Mouse (Mus musculus) fibroblast of lung, adult 2 months (primary cell): Measurements from ENCODE around the gene Tfdp1.
"Not testable (repeated sequence)": the region's sequence is repeated elsewhere in the genome, so short reads cannot be mapped to it uniquely, and the experiment has no call there.

ENCODE experiments used
- DNase-seq: peaks from one replicate; pipeline ENCODE4 v3.0.0-alpha.2; 2011; ENCODE audit warnings: low read depth

Gene Tfdp1

DNA sequence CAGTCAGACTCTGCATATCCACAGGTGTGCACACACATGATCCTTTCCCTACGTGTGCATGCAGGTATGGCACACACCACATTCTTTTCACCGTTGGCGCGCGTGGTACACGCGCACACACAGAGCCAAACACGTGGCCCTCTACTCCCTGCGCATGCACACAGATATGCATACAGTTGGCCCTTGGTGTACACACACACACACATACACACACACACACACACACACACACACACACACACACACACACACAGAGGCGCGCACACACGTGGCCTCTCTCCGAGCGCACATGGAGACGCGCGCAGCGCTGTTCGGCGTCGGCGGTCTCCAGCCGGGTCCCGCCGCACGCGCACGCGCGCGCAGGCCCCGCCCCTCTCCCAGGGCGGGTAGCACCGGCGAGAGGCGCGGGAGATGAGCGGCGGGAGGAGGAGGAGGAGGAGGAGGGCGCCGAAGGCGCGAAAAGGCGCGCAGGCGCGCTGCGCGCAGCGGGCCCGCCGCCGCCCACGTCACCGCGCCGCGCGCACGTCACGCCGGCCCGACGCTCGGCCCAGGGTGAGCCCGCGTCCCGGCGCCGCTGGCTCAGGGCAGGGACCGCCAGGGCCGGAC, at the start of gene Tfdp1:
TSS of gene Tfdp1 (plus strand) at position 497 of the 606 bp plus-strand sequence.
- DNase-seq, result peak; percentile 40

GRCm38 (mm10) chr8:13292364-13292763, 46.2 kb upstream of the Tfdp1 start:
- DNase-seq, result peak; percentile 85

DNA sequence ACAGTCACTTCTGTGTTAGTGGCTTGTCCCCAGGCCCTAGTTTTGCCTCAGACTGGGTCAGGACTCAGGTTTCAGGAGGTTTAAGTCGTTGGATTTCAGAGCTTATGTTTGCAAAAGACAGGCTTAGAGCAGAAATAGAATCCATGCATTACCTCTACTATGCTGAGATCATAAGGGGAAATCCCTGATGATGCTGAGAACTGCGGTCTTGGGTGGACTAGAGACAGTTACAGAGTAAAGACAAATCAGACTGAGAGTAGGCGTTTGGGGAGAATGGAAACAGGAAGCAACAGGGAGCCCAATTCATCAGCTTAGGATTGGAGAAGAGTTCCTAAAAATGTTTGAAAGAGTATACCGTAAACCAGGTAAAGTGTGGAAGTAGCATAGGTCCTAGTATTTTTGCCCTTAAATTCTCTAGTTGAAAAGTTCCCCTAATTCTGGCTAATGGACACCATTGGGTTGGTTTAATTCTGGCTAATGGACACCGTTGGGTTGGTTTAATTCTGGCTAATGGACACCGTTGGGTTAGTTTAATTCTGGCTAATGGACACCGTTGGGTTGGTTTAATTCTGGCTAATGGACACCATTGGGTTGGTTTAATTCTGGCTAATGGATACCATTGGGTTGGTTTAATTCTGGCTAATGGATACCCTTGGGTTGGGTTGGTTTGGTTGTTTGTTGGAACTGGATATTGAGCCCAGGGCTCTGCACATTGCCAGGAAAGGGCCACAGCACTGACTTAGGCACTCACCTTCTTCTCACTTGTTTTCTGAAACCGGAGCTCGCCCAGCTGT, 44.7 kb upstream of the Tfdp1 start:
- no peak for DNase-seq

- no peak for DNase-seq
Measured at GRCm38 (mm10) chr8:13299571-13299970, 39.0 kb upstream of the Tfdp1 start.

GRCm38 (mm10) chr8:13301036-13301435, 37.5 kb upstream of the Tfdp1 start:
- DNase-seq, result no peak

DNA sequence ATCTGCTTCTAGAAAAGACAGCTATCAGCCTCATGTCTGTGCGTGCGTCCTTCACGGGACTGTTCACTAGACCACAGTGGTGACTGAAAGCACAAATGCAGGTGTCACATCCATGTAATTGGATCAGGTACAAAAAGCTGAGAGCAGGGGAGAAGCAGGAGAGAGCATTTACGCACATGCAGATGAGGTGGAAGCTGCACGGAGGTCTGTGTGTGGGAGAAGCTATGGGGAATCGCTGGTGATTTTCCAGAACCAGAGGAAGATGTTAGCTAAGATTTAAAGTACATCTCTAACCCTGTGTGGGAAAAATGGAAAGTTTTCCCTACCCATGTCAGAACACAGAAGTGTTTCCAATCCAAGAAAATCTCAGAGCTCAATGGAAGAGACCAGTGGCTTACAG, 33.1 kb upstream of the Tfdp1 start:
- no peak for DNase-seq

- no peak for DNase-seq
Measured at GRCm38 (mm10) chr8:13305884-13306283, 32.7 kb upstream of the Tfdp1 start.

DNA sequence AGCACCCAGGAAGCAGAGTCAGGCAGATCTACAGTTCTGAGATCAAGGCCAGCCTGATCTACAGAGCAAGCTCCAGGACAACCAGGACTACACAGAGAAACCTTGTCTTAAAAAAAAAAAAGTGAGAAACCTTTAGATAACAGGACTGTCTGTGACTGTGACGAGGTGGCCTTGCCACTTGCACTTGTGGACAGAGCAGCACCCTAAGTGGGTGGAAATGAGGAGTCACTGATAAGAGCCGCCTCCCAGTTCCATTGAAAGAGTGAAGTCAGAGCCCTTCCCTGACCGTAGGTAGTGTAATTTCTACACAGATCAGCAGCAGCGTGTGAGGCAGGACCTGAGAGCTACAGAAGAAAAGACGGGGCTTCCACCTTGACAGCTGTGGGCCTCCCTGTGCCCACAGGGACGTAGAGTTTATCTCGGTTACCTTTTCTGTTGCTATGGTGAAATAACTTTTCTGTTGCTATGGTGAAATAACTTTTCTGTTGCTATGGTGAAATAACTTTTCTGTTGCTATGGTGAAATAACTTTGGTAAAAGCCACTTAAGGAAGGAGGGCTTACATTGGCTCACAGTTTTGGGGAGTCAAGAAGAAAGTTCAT, 32.1 kb upstream of the Tfdp1 start:
- DNase-seq, result no peak

GRCm38 (mm10) chr8:13306916-13307315, 31.6 kb upstream of the Tfdp1 start:
- no peak for DNase-seq

GRCm38 (mm10) chr8:13314922-13315321, 23.6 kb upstream of the Tfdp1 start:
- DNase-seq, result no peak

- DNase-seq, result no peak
Measured at GRCm38 (mm10) chr8:13316671-13317070, 21.9 kb upstream of the Tfdp1 start.

GRCm38 (mm10) chr8:13326598-13326997, 12.0 kb upstream of the Tfdp1 start:
- DNase-seq, result peak; percentile 20

GRCm38 (mm10) chr8:13334671-13335070, 3.9 kb upstream of the Tfdp1 start:
- DNase-seq, result no peak

DNA sequence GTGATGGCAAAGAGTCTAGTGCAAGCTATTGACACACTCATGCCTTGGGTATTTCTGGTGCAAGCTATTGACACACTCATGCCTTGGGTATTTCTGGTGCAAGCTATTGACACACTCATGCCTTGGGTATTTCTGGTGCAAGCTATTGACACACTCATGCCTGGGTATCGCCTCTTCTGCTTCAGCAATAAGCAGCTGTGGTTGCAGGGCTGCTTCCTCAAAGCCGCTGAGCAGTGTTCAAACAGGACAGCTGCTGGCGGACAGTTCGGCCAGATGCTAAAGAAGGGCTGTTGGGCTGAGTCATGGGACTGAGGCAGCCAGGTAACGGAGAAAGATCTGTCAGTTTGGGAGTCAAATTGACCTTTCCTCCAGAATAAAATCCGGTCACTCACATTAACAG, 1.3 kb upstream of the Tfdp1 start:
- not testable (repeated sequence) for DNase-seq

DNA sequence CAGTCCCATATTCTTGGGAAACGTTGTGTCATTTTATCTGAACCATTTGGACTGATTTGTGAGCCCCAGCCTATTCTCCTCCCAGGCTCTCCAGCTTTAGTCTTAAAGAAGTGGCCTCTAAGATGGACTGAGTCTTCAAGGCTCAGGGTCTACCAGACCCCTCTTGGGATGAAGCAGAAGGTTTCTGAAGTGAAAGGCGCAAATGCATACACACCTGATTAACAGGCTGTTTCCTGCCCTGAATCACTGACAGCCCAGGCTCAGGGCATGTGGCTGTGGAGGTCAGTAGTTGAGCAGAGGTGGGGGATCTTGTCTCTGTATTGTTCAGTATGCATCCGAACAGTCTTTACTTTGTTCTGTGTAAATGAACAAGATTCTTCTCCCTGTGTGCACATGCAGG, 873 bp upstream of the Tfdp1 start:
- no peak for DNase-seq

DNA sequence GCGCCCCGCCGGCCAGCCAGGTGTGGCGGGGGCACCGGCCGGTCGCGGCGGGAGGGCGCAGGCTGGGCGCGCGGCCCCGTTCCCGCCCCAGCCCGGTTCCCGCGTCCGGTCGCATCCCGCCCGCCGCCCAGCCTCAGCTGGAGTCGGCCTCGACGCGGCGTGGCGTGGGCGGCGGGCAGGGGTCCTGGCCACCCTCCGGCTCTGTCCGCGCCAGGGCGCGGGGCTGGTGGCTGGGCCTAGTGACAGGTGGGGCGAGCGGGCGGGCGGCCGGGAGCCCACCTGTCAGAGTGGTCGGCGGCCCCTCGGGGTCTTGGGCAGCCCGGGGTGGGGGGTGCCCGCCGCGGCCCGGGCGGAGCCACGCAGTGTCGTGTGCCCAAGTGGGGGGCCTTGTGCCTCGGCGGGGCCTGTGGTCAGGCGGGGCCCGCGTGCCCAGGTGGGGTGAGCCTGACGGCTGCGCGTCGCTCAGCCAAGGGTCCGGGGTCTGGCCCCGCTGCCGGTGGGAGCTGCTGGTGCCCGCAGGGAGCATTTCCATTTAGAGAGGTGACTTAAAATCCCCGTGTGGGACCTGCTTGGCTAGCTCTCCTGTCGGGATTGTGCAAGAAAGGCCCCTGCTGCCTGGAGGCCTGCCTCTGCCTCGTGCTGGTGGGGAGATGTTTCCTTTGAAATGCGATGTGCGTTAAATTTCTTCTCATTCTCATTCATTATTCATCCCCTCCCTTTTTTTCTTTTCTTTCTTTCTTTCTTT, 522 bp downstream of the Tfdp1 start:
- DNase-seq, result peak; percentile 15

- no peak for DNase-seq
Measured at GRCm38 (mm10) chr8:13339646-13339990, 1.1 kb downstream of the Tfdp1 start.

DNA sequence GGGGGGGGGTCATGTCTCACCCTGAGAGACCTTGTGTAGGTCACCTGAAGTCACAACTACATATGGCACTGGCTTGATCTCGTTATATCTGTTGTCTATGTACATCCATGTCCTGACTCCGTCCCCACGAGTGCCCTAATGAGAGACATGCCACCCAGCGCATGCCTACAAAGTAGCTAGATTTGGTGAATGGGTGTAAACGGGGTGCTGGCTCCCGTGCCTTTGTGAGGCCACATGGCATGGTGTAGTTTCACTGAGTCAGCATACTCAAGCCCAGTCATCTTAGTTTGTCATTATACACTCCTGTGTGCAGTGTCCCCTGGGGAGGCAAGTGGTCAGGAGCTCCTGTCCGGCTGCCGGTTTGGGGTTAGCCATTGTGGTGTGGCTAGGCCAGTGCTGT, 2.1 kb downstream of the Tfdp1 start:
- DNase-seq, result no peak

- no peak for DNase-seq
Measured at GRCm38 (mm10) chr8:13342340-13342739, 3.8 kb downstream of the Tfdp1 start.

DNA sequence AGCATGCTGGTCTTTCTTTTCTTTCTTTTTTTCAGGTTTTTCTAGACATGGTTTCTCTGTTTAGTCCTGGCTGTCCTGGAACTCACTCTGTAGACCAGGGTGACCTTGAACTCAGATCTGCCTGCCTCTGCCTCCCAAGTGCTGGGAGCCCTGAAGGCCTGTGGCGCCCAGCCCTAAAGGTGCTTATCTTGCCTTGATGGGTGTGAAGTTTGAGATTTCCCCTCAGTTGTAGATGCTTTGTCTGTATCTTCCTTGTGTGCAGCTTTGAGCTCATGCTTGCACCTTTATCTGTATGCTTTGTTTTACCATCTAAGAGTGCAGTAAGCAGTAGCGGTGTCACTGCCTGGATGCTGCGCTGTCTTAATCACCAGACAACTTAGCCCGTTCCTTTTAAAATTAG, 4.6 kb downstream of the Tfdp1 start:
- DNase-seq, result no peak

- no peak for DNase-seq
Measured at GRCm38 (mm10) chr8:13350052-13350451, 11.5 kb downstream of the Tfdp1 start.

DNA sequence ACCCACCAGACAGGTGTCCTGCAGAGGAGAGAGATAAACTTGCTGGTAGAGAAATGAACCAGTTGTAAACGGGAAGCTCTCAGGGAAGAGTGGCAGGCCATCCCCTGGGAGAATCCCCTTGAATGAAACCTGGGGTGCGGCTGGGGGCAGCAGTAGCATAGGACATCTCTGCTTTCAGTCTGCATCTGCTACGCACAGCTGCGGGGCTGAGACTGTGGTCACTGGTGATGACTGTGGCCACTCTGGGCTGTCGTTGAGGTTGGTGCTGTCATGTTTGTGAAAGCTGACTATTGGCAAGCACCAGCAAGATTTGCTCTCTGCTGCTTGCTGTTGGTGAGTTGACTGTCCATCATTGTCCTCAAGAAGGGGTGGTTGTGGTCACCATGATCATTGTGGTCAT, 13.0 kb downstream of the Tfdp1 start:
- no peak for DNase-seq

DNA sequence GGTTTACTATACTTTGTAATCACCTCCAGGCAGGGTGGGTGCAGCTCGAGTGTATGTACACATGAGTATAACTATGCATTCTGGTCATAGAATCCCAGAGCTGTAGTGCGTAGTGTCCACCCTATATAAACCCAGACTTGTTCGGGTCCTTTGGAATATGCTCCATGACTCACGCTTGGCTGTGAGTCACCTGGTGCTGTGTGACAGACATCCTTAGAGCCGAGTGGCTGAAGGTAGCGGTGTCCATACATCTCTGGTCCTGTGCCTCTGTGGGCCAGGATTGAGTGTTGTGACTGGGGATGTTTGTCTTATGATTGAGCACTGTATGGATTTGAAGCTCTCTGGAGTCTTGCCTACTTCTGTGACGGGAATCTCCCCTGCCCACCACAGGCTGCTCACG, 14.1 kb downstream of the Tfdp1 start:
- DNase-seq, result no peak
